Mouse (Mus musculus) kidney, embryonic 16.5 days (tissue): ENCODE results near the gene Fam219a. TPM values are rescaled to one million over a fixed set of nuclear protein-coding genes. Genes with fewer than 3 reads are reported as not detected.

Experiments used
- ATAC-seq: fragments of 200-750 bp; cut with Nextera tagmentation; 2 replicates; pipeline ENCODE4 v1.8.0; 2017; ENCODE audit warnings: moderate TSS enrichment; ENCODE audit not compliant: low FRiP score, low TSS enrichment
- H3K27ac ChIP-seq: fragments of 300-500 bp; sonication (generic); 2 replicates; pipeline ENCODE4 v1.5.1; 2014; ENCODE audit warnings: low read length
- H3K27me3 ChIP-seq: fragments of 300-500 bp; sonication (generic); 2 replicates; pipeline ENCODE4 v1.6.1; 2014; ENCODE audit warnings: low read length, control low read depth, mixed read lengths; ENCODE audit not compliant: insufficient read depth
- H3K36me3 ChIP-seq: fragments of 300-500 bp; sonication (generic); 2 replicates; pipeline ENCODE4 v1.6.1; 2014; ENCODE audit warnings: low read length, control low read depth, mixed read lengths; ENCODE audit not compliant: insufficient read depth
- H3K4me1 ChIP-seq: fragments of 300-500 bp; sonication (generic); 2 replicates; pipeline ENCODE4 v1.6.1; 2014; ENCODE audit warnings: low read length, control low read depth, mixed read lengths; ENCODE audit not compliant: insufficient read depth
- H3K4me2 ChIP-seq: fragments of 300-500 bp; sonication (generic); replicated peaks from 2 replicates; pipeline ENCODE4 v1.6.1; 2014; ENCODE audit warnings: low read depth, low read length
- H3K4me3 ChIP-seq: fragments of 300-500 bp; sonication (generic); 2 replicates; pipeline ENCODE4 v1.5.1; 2014; ENCODE audit warnings: mild to moderate bottlenecking, low read length
- H3K9ac ChIP-seq: fragments of 300-500 bp; sonication (generic); replicated peaks from 2 replicates; pipeline ENCODE4 v1.6.1; 2014; ENCODE audit warnings: low read length
- H3K9me3 ChIP-seq: fragments of 300-500 bp; sonication (generic); 2 replicates; pipeline ENCODE4 v1.6.1; 2016; ENCODE audit warnings: low read length, control low read depth
- WGBS: fragments of 180-500 bp; shearing (Covaris S2); extraction: QIAGEN DNeasy Blood & Tissue Kit; methylation state at CpG from one replicate; pipeline ENCODE4 v1.1.7; 2014; 5-methylcytosine and 5-hydroxymethylcytosine counted together
- polyA plus RNA-seq: library from polyadenylated mRNA; unstranded; fragments of >200 nt; fragmentation: Nextera tagmentation; extraction: Ambion mirVana; gene quantifications from 2 replicates; pipeline ENCODE4 v1.2.1, GENCODE M21; 2015

Gene Fam219a
- polyA plus RNA-seq, 1 experiment from 2014 or later: 2.2 TPM

- ATAC-seq: no peak
- WGBS: 30% methylated on average over 4 of the region's 4 CpGs
- Histone ChIP-seq H3K4me1 (no peaks in the 10 kb centered on the region), H3K9ac (no peak overlapping the region), H3K9me3 (no peaks in the 10 kb centered on the region), H3K36me3 (no peaks in the 10 kb centered on the region), H3K4me2 (no peak overlapping the region), H3K27ac (no peak overlapping the region), H3K27me3 (peaks cover 7% of the 10 kb centered on the region), H3K4me3 (no peak overlapping the region)
Observed at GRCm38 (mm10) chr4:41513309-41513708, 56.0 kb downstream of the Fam219a start.

GRCm38 (mm10) chr4:41507998-41508397 is 61.3 kb downstream of the Fam219a start:
- H3K27me3 ChIP-seq: 0 out of 2 replicates have a peak, but pooled peaks cover 3% of the 10 kb centered on the region
- no peaks in the 10 kb centered on the region for H3K36me3 ChIP-seq
- WGBS: 56% methylated on average over 7 of the region's 7 CpGs
- no peak overlapping the region for H3K4me3 ChIP-seq
- no peak overlapping the region for H3K9ac ChIP-seq
- peaks cover 17% of the 10 kb centered on the region for H3K4me1 ChIP-seq
- no peak for ATAC-seq
- H3K9me3 ChIP-seq: no peaks in the 10 kb centered on the region
- no peak overlapping the region for H3K27ac ChIP-seq
- no peak overlapping the region for H3K4me2 ChIP-seq

- Histone ChIP-seq H3K4me2 (peak overlapping the region; percentile 94), H3K9ac (peak overlapping the region; percentile 68), H3K4me1 (peaks cover 21% of the 10 kb centered on the region), H3K27me3 (0 out of 2 replicates have a peak, but pooled peaks cover 5% of the 10 kb centered on the region), H3K4me3 (peak overlapping the region; percentile 59), H3K27ac (no peak overlapping the region), H3K9me3 (no peaks in the 10 kb centered on the region), H3K36me3 (no peaks in the 10 kb centered on the region)
- no peak for ATAC-seq
- WGBS: 2% methylated on average over 22 of the region's 22 CpGs
Observed at GRCm38 (mm10) chr4:41507326-41507924, 61.9 kb downstream of the Fam219a start.

GRCm38 (mm10) chr4:41506906-41507305 is 62.4 kb downstream of the Fam219a start:
- Histone ChIP-seq H3K27ac (no peak overlapping the region), H3K9me3 (no peaks in the 10 kb centered on the region), H3K4me3 (peak overlapping the region; percentile 59), H3K4me2 (peak overlapping the region; percentile 94), H3K9ac (peak overlapping the region; percentile 68), H3K36me3 (no peaks in the 10 kb centered on the region), H3K4me1 (peaks cover 26% of the 10 kb centered on the region), H3K27me3 (peaks cover 10% of the 10 kb centered on the region; the same call in 1 of the 2 replicates)
- peak; percentile 52 for ATAC-seq
- WGBS: under 1% methylated on average over 29 of the region's 29 CpGs

- Histone ChIP-seq H3K9me3 (no peaks in the 10 kb centered on the region), H3K4me1 (peaks cover 29% of the 10 kb centered on the region), H3K9ac (peak overlapping the region; percentile 68; the same call in 1 of the 2 replicates), H3K27me3 (peaks cover 18% of the 10 kb centered on the region), H3K36me3 (no peaks in the 10 kb centered on the region), H3K27ac (no peak overlapping the region), H3K4me2 (peak overlapping the region; percentile 94), H3K4me3 (no peak overlapping the region)
- WGBS: 11% methylated on average over 13 of the region's 13 CpGs
- no peak for ATAC-seq
Observed at GRCm38 (mm10) chr4:41506156-41506555, 63.2 kb downstream of the Fam219a start.

- H3K4me3 ChIP-seq: no peak overlapping the region
- no peak overlapping the region for H3K4me2 ChIP-seq
- peaks cover 29% of the 10 kb centered on the region for H3K4me1 ChIP-seq
- H3K36me3 ChIP-seq: no peaks in the 10 kb centered on the region
- ATAC-seq: no peak
- no peaks in the 10 kb centered on the region for H3K9me3 ChIP-seq
- H3K27ac ChIP-seq: no peak overlapping the region
- no peak overlapping the region for H3K9ac ChIP-seq
- 50% methylated on average over 11 of the region's 11 CpGs for WGBS
- H3K27me3 ChIP-seq: peaks cover 28% of the 10 kb centered on the region
Observed at GRCm38 (mm10) chr4:41505131-41505551, 64.2 kb downstream of the Fam219a start.

GRCm38 (mm10) chr4:41504325-41504724 is 65.0 kb downstream of the Fam219a start:
- peaks cover 36% of the 10 kb centered on the region for H3K27me3 ChIP-seq
- peaks cover 31% of the 10 kb centered on the region for H3K4me1 ChIP-seq
- no peak overlapping the region for H3K9ac ChIP-seq
- no peak overlapping the region for H3K27ac ChIP-seq
- no peak overlapping the region for H3K4me2 ChIP-seq
- no peaks in the 10 kb centered on the region for H3K36me3 ChIP-seq
- no peak for ATAC-seq
- whole genome bisulfite sequencing: 73% methylated on average over 5 of the region's 5 CpGs
- H3K4me3 ChIP-seq: no peak overlapping the region
- H3K9me3 ChIP-seq: no peaks in the 10 kb centered on the region

GRCm38 (mm10) chr4:41502986-41503412 is 66.3 kb downstream of the Fam219a start, which contains the start of gene AI464131:
AI464131 (minus strand) TSS chr4:41503076.
- Histone ChIP-seq H3K4me1 (peaks cover 44% of the 10 kb centered on the region), H3K4me3 (peak within 1 kb of the TSS; percentile 48), H3K9ac (peak within 1 kb of the TSS; percentile 65), H3K27me3 (peaks cover 46% of the 10 kb centered on the region), H3K27ac (peak within 1 kb of the TSS; percentile 81), H3K4me2 (peak within 1 kb of the TSS; percentile 68), H3K9me3 (no peaks in the 10 kb centered on the region), H3K36me3 (no peaks in the 10 kb centered on the region)
- 0% methylated on average over 16 of the region's 18 CpGs for WGBS
- ATAC-seq: peak; percentile 95

- Histone ChIP-seq H3K4me1 (peaks cover 48% of the 10 kb centered on the region), H3K27ac (peak overlapping the region; percentile 81), H3K9me3 (no peaks in the 10 kb centered on the region)
Observed at GRCm38 (mm10) chr4:41502171-41502940, 67.0 kb downstream of the Fam219a start.

GRCm38 (mm10) chr4:41500787-41501186 is 68.6 kb downstream of the Fam219a start:
- Histone ChIP-seq H3K4me1 (peaks cover 39% of the 10 kb centered on the region), H3K9me3 (no peaks in the 10 kb centered on the region), H3K4me2 (no peak overlapping the region), H3K9ac (no peak overlapping the region), H3K27me3 (peaks cover 57% of the 10 kb centered on the region), H3K4me3 (no peak overlapping the region), H3K36me3 (no peaks in the 10 kb centered on the region), H3K27ac (no peak overlapping the region)
- ATAC-seq: no peak
- 82% methylated on average over 4 of the region's 4 CpGs for WGBS

More at GRCm38 (mm10) chr4:41502171-41502940, 67.0 kb downstream of the Fam219a start:
- Histone ChIP-seq H3K36me3 (no peaks in the 10 kb centered on the region), H3K27me3 (peaks cover 52% of the 10 kb centered on the region), H3K4me2 (peak overlapping the region; percentile 68), H3K9ac (peak overlapping the region; percentile 65), H3K4me3 (peak overlapping the region; percentile 48)
- WGBS: 7% methylated on average over 20 of the region's 20 CpGs
- ATAC-seq: peak; percentile 58
